Mouse (Mus musculus): ENCODE measurements at regions not wholly inside any gene's neighbourhood (a gene's known extent, or its start where the extent isn't known, plus 50 kb on each side); places are given as distances from the start of the nearest gene placed in this dataset.

DNA sequence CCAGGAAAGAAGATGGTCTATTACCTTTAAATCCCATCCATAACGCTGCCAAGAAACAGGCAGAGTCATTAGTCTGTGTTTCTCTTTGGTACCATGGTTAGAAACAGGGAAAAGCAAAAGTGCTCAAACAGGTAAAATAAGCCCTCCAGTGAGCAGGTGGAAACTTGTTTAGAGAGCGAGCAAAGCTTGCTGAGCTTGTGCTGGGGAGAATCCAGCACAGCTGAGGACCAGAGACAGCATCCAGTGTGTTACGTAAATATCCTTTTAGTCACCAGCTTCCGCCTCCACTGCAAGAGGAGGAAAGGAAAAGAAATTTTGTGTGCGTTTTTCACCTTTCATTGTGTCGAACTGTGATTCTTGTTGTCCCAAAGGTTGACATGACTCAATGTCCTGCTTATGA is 586.0 kb upstream of the A1bg start:
- no peak for DNase-seq (ENCODE audit: low spot score)

DNA sequence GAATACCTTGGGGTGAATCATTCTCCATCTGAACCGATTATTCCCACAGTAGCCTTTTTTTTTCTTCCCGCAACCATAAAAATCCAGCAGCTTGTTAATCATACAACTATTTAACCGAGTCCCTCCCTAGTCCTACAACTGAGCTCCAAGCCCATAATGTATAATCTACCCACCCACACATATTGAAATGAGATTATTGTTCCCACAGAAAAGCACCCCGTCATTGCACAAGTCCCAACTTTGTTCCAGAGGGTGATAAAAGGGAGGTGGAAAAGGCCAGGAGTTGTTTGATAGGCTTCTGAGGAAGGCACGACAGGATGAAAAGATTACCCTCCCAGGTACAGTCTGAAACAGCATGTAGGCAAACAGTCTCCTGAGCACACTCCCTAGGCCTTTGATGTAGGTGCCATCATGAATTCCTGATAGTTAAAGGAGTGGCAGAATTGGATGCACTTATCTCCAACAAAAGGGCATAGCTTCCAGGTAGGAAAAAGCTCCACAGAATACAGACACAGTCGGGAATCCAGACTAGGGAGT is 583.6 kb upstream of the A1bg start:
- DNase-seq (ENCODE audit: low spot score), result no peak

DNA sequence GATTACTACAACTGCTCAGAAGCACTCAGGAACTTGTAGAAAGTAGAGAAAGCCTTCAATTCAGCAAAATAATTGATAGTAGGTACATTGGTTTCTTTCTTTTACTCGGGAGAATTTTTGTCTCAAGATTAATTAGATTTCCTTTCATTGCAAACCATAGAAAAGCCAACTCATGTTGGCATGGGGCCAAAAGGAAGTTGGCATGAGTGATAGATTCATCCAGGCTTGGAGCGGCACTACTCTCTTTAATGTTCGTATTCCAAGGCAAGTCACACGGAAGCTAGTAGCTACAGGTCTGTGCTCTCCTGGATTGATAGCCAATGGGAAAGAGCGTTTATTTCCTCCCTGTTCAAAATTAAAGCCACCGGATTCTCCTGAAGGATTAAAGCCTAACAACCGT is 580.6 kb upstream of the A1bg start:
- peak; percentile 5 for DNase-seq (ENCODE audit: low spot score)

DNA sequence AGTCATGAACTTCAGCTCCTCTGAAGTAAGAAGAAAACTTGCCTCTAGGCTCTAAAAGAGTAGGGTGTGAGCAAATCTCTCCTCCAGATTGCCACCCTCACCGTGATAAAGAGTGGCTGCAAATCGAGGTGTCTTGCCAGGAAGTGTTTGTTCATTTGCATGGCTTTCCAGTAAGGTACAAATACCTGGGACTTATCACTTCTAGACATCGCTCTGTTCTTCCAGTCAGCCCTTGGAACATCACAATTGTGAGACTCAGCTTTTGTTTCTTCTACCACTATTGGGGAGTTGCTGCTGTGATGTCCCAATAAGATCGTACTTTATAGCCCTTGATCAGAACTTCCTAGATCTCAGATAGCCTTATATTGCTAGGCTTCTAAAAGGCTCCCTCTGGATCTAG is 566.9 kb upstream of the A1bg start:
- DNase-seq (ENCODE audit: low spot score), result no peak

GRCm38 (mm10) chr15:61481861-61482260 is 559.0 kb upstream of the A1bg start:
- peak; percentile 1 for DNase-seq (ENCODE audit: low spot score)

DNA sequence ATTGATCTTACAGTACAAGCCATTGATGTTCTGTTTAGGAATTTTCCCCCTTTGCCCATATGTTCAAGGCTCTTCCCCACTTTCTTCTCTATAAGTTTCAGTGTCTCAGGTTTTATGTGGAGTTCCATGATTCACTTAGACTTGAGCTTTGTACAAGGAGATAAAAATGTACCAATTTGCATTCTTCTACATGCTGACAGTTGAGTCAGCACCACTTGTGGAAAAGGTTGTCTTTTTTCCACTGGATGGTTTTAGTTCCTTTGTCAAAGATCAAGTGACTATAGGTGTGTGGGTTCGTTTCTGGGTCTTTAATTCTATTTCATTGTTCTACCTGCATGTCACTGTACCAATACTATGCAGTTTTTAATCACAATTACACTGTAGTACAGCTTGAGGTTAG is 551.1 kb upstream of the A1bg start:
- DNase-seq (ENCODE audit: low spot score), result no peak

GRCm38 (mm10) chr15:61455042-61455441 is 532.2 kb upstream of the A1bg start:
- DNase-seq (ENCODE audit: low spot score), result no peak

DNA sequence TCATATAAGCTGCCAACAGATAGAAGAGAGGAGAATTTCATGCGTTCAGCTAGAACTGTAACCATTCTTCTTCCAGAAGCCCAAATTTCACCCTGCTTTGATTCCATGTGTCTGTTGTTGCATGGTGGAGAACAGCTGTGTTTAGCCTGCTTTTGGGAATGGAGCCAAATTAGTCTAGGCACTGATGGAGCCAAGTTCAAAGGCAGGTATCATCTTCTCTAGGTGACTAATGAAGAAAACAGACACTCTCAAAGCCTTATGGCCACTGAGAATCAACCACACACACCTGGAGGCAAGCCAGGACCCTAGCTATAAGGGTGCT is 531.5 kb upstream of the A1bg start:
- no peak for DNase-seq (ENCODE audit: low spot score)

- DNase-seq (ENCODE audit: low spot score), result no peak
Measured at GRCm38 (mm10) chr15:61453656-61454349, 531.0 kb upstream of the A1bg start.

- DNase-seq (ENCODE audit: low spot score), result no peak
Measured at GRCm38 (mm10) chr15:61450217-61450616, 527.4 kb upstream of the A1bg start.

- DNase-seq (ENCODE audit: low spot score), result no peak
Measured at GRCm38 (mm10) chr15:61448482-61448881, 525.7 kb upstream of the A1bg start.

DNA sequence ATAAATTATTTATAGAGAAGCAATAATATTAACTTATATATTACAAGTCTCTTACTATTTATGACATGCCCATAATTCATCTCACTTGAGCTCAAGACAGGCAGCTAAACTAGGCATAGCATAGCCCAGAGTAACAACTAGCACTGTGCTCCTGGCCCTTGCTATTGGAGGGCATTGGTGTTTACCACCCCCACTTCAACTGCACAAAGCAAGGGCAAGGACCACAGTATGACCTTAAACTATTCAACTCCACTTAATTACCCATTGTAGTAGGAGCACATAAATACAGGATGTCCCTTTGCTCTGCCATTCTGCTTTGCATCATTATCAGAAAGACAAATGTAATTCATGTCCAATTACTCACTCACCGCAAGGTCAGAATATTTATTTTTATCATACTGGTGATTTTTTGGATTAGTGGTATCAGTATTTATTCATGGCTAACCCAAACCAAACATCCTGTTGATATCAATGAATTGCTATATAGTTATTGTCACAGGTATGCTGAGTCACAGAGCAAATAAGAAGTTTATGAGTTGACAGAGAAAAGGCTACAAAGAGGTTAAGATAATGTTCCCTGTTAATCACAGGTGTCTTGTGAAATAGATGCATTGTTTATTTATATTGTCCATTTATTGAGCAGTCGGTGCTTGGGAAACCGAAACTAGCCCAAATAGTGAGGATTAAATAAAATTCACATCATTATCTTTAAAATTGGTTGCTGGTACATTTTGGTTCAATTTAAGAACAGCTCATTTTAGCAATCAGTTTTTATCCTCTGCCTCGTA is 523.4 kb upstream of the A1bg start:
- DNase-seq (ENCODE audit: low spot score), result no peak

DNA sequence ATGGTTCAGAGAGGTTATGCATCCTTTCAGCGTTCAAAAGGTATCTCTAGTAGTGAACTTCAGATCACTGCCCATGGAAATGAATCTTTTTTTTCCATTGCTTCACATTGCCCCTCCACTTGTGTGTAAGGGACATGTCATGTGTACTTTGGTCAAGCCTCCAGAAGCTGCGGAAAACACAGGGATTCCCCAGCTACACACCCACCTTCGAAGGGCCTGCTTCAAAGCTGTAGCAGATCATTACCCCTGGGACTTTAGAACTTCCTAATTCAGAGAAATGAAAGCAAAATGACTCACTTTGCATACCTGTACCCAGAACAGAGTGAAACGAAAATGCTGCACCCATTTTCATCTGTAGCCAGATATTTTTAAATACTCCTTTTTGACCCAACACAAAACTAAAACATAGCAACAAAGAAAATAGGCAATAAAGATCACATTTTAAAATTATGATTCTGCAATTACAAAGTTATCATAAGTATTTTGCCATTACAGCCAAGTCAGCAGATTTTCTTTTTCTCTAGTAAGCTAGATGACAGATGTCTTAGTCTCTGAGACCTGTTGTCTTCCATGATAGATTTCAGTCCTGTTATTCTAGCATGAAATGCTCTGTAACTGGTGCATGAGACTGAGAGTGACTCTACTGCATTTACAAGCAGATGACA is 519.1 kb upstream of the A1bg start:
- DNase-seq (ENCODE audit: low spot score), result no peak

DNA sequence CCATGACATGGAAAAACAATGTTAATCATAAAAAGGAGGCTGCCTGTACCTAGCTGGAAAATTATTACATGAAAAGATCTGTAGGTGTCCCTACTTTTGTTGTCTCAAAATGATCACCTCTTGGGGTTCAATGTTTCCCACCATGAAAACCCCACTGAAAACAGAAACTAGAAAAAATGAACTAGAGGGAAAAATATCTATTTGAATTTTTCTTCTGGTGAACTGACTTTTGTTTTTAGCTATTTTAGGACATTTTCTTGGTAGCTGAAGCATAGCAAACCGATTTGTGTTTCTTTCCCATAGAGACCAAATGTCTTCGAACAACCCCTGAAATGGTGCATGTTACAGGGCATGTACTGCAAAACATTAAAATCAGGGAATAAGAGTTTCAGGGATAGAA is 518.2 kb upstream of the A1bg start:
- no peak for DNase-seq (ENCODE audit: low spot score)

- DNase-seq (ENCODE audit: low spot score), result no peak
Measured at GRCm38 (mm10) chr15:61440284-61440683, 517.5 kb upstream of the A1bg start.

GRCm38 (mm10) chr15:61439623-61440170 is 516.9 kb upstream of the A1bg start:
- no peak for DNase-seq (ENCODE audit: low spot score)

- no peak for DNase-seq (ENCODE audit: low spot score)
Measured at GRCm38 (mm10) chr15:61428818-61429415, 506.1 kb upstream of the A1bg start.

DNA sequence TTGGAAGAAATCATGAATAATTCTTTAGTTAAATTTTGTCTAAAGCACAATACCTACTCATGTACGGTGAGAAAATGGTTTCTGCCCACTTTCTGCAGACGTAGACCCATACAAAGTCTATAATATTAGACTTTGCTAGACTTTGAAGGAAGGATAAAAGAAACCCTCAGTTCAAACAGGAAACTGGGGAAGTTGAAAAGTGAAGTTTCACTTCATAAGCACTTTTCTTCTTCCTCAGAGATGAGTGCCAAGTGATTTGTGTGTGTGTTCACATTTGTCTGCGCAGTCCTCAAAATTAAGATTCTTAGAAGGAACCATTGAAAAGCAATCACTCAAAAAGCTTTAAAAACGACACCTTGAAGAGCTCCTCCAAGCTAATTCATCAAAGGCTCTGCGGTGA is 500.2 kb upstream of the A1bg start:
- DNase-seq (ENCODE audit: low spot score), result no peak

GRCm38 (mm10) chr15:61417506-61417905 is 494.7 kb upstream of the A1bg start:
- DNase-seq (ENCODE audit: low spot score), result no peak

DNA sequence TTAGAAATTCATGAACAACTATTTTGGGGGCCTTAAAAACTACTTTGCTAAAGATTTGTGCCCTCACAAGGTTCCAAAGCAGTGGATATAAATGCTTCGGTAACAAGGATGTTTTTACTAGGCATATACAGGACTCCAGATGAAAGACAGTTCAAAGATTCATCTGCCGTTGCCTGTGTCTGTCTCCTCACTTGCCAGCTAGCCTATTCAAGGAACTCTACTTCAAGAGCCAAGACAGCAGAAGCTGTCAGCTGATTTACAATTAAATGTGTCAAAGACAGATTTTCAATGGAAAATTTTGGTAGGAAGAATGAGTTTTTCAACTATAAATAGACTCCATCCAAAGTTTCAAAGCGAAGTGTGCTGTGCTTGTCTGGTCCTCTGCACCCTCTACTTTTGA is 494.0 kb upstream of the A1bg start:
- no peak for DNase-seq (ENCODE audit: low spot score)

GRCm38 (mm10) chr15:61415626-61416025 is 492.8 kb upstream of the A1bg start:
- no peak for DNase-seq (ENCODE audit: low spot score)

DNA sequence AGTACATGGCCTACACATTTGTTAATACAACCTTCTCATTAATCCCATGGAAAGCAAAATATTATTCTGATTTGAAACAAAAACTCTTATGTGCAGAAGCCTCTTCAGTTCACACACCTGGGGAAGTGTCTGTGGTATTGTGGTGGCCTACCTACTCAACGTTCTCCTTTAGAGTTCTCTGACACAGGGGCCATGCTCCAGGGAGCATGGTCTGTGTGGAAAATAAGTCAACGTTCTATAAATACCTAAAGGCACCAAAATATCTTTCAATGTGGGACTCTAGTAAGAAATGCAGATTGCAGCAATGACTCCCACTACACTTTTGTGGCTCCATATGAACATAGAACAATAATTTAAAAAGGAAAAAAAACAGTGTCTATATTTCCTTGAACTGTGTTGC is 489.0 kb upstream of the A1bg start:
- DNase-seq (ENCODE audit: low spot score), result no peak
